Mouse (Mus musculus) thymus, adult 18-20 months (tissue): ENCODE measurements around the gene Mdm2.

Source experiments
- DNase-seq, 2 experiments: peaks; one replicate each; pipeline ENCODE4 v3.0.0; 2022; ENCODE audit warnings: mixed read lengths in 2 of 2

Gene Mdm2

DNA sequence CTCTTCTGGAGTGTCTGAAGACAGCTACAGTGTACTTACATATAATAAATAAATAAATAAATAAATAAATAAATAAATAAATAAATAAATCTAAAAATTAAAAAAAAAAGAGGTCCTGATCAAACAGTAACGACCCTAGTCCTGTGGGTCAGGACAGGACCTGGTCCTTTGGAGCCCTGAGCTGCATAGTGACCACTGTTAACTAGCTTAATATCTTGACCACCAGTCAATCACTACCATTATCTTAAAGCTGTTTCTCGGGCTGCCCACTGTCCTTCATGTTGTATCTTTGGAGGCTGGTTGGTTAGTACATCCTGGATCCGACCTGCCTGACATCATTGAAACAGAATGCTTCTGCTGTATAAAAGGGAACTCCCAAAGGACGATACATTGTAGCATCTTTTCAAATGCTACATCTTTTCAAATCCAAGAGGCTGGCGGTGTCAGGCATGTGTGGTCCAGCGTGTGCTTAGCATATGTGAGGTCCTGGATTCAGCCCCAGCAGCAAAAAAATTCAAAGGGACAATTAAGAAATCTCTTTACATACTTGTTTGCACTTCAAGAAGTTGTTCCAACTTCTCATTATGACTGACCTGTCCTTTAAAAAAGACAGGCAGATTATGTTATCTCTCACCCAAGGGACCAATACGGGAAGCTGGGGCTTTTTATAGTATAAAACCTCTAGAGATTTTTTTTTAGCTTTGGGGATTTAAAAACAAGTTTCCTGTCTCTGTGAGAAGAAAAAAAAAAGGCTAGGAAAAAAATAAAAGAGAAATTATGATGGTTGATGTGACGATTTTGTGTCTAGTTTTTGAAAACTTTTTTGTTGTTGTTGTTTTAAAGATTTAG lies 57.4 kb downstream of the Mdm2 start:
- DNase-seq = no peak

DNA sequence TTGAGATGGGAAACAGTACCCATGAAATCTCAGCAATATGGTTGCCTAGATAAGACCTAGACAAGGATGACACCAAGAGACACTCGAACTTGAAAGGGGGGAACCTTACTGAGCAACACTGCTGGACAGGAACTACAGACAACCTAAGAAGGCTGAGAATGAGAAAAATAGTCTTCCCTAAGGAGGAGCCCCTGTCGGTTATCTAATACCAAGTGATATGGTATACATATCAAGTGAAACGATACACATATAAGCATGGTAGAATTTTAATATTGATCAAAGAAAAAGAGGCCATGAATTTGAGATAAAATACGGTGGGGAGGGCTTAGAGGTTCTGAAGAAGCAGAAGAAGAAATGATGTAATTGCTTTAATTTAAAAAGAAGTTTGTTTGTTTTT lies 58.2 kb downstream of the Mdm2 start:
- no peak for DNase-seq

GRCm38 (mm10) chr10:117651587-117652377 lies 58.8 kb downstream of the Mdm2 start:
- DNase-seq = peak; percentile 32 to 63

DNA sequence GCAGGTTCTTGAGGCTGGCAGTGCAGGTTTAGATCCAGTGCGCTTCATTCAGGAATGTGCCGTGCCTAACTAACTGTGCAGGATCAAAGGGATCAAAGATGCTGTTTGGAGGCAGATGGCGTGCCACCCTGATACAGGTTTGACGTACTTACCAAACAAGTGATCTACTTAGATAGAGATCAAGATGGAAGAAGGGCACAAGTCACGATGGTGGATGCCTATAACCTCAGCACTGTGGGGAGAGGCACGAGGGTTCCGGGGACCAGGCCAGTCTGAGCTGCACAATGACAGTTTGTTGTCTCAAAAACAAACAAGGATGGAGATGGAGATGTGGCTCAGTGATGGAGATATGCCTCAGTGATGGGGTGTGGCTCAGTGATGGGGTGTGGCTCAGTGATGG lies 59.8 kb downstream of the Mdm2 start:
- no peak for DNase-seq

- no peak for DNase-seq
These were observed 60.4 kb downstream of the Mdm2 start for GRCm38 (mm10) chr10:117650042-117650655.

GRCm38 (mm10) chr10:117649292-117650041 lies 61.1 kb downstream of the Mdm2 start:
- no peak for DNase-seq

DNA sequence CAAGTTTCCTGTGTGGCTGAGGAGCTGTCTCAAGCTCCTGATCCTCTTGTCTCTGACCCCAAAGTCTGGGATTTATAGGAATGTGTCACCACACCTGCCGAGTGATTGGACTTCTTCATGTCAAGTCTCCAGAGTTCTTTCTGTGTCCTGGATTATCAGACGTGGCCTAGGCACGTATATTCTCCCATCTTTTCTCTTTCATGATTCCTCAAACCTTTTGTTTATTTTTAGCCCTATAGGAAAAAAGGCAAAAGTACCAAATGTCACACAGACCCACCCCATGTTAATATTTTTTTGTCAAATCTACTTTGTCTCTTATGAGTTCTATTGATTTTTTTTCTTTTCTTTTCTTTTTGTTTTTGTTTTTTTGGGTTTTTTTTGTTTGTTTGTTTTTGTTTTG lies 61.9 kb downstream of the Mdm2 start:
- DNase-seq = no peak

DNA sequence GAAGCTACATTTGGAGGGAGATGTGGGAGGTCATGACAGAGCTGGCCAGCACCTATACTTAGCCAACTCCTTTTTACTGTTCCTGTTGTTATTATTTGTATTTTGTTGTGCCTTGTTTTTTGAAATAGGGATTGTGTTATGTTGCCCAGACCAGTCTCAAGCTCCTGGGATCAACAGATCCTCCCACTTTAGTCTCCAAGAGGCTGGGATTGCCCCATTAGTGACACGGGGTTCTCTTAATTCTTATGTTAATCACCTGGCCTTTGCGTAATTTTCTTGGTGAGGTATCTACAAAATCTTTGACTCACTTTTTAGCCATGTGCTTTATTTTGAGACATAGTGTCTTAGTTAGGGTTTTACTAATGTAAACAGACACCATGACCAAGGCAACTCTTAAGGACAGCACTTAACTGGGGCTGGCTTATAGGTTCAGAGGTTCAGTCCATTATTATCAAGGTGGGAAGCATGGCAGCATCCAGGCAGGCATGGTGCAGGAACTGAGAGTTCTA lies 62.5 kb downstream of the Mdm2 start:
- no peak for DNase-seq

DNA sequence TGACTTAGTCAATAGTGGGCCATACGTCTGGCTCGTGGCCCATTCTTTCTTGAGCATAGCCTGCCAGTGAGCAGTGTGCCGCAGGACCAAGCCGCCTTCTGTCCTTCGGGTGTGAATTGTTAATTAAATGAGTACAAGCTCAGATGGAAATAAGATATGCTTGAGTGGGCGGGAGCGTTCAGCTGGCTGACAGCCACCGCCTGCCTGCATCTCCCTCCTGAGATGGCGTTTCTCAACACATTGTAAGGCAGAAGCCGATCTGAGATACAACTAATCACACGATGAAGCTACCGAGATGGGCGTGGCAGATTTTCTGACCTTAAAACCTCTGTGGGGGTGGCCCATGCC lies 63.4 kb downstream of the Mdm2 start:
- DNase-seq = no peak

- no peak for DNase-seq
These were observed 63.9 kb downstream of the Mdm2 start for GRCm38 (mm10) chr10:117646482-117647157.

DNA sequence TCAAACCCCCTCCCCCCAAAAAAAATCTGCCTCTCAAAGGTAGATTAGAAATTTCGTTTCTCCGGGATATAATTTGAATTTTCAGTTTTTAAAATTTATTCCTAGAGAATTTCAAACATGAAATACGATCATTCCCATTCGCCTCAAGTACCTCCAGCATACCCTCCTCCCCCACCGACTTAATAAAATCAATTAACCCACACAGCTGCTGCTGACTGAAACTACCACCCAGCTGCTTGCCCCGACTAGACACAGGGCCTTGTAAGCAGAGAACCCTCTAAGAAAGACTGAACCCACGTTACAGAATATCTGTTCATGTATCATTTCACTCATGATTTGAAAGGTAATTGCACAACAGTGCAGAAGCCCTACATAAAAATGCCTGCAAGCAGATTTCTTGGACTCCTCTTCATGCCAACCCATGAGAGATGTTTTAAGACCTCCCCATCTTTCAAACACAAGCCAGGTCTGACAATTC lies 65.0 kb downstream of the Mdm2 start:
- DNase-seq = no peak

DNA sequence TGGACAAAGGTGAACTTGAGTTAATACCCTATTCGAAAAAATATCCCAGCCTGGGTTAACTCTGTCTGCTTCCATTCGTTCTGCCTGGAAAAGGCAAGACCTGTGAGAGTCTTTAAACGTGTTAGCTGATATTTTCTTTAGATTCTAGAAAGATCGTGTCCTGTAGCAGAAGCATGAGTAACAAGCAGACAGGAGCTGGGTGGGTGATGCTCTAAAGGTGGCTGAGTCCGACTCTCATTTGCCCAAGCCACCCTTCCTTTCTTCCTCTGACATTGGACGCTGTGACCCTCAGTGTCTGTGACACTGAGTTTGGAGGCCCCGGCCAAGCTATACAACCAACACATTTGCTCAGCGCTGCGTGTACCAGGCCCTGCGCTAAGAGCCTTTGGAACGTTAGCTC lies 65.7 kb downstream of the Mdm2 start:
- DNase-seq = no peak

DNA sequence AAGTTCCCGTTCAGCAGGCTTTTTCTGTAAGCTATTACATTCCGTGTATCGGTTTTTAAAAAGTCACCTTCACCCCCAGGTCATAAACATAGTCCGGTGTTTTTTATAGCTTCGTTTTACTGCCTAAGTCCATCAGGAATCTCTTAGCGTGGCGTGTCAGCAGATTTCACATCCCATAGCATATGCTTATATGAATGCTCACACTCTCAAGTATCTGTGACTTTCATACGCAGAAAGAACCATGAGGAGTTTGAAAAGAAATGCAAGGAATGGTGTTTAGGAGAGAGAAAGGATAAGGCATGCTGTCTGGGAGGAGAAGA lies 66.2 kb downstream of the Mdm2 start:
- DNase-seq = no peak

- DNase-seq = no peak
These were observed 66.7 kb downstream of the Mdm2 start for GRCm38 (mm10) chr10:117643711-117644428.

DNA sequence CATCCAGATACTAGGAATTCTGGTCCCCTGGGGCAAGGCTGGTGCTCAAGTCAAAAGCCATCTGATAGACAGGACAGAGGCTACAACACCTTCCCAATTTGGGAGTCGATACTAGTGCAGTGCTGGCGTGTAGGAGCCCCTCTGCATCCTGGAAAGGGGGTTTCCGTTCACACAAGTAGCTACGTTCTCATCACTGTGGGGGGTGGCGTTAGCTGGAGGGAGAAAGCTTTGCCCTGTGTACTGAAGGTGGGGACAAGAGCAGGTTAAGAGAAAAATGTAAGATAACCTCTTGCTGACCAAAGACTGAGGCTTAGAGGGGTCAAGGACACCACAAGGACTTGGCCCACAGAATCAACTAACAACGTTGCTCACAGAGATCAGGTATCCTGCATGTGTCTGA lies 67.3 kb downstream of the Mdm2 start:
- DNase-seq = no peak

GRCm38 (mm10) chr10:117642491-117643262 lies 67.9 kb downstream of the Mdm2 start:
- no peak for DNase-seq

GRCm38 (mm10) chr10:117642201-117642450 lies 68.4 kb downstream of the Mdm2 start:
- DNase-seq = no peak

GRCm38 (mm10) chr10:117641400-117642200 lies 69.0 kb downstream of the Mdm2 start:
- no peak for DNase-seq

- DNase-seq = no peak
These were observed 69.9 kb downstream of the Mdm2 start for GRCm38 (mm10) chr10:117640595-117641078.
